Mouse (Mus musculus): ENCODE results near the gene Hcrtr1. TPM values are rescaled to one million over a fixed set of nuclear protein-coding genes. Genes with fewer than 3 reads are reported as not detected.

The Hcrtr1 gene
- polyA plus RNA-seq, 1 experiment from 2014 or later: 0.34 TPM

GRCm38 (mm10) chr4:130124110-130124509 lies 15.0 kb downstream of the Hcrtr1 start:
- DNase-seq (ENCODE audit: low spot score): no peak

- DNase-seq (ENCODE audit: low spot score): no peak
Measured at GRCm38 (mm10) chr4:130123020-130123419, 16.1 kb downstream of the Hcrtr1 start.

- no peak for DNase-seq (ENCODE audit: low spot score)
Measured at GRCm38 (mm10) chr4:130121560-130121959, 17.6 kb downstream of the Hcrtr1 start.

GRCm38 (mm10) chr4:130120752-130121151 lies 18.4 kb downstream of the Hcrtr1 start:
- DNase-seq (ENCODE audit: low spot score): no peak

- no peak for DNase-seq (ENCODE audit: low spot score)
Measured at GRCm38 (mm10) chr4:130112732-130113131, 26.4 kb downstream of the Hcrtr1 start.

GRCm38 (mm10) chr4:130112299-130112698 lies 26.9 kb downstream of the Hcrtr1 start:
- no peak for DNase-seq (ENCODE audit: low spot score)

- no peak for DNase-seq (ENCODE audit: low spot score)
Measured at GRCm38 (mm10) chr4:130110091-130110490, 29.1 kb downstream of the Hcrtr1 start.

GRCm38 (mm10) chr4:130109666-130110065 lies 29.5 kb downstream of the Hcrtr1 start:
- no peak for DNase-seq (ENCODE audit: low spot score)

GRCm38 (mm10) chr4:130108929-130109328 lies 30.2 kb downstream of the Hcrtr1 start:
- no peak for DNase-seq (ENCODE audit: low spot score)

- peak; percentile 99 for DNase-seq (ENCODE audit: low spot score)
Measured at GRCm38 (mm10) chr4:130107444-130108131, 31.6 kb downstream of the Hcrtr1 start.

GRCm38 (mm10) chr4:130107065-130107443 lies 32.1 kb downstream of the Hcrtr1 start:
- no peak for DNase-seq (ENCODE audit: low spot score)

GRCm38 (mm10) chr4:130104584-130104983 lies 34.6 kb downstream of the Hcrtr1 start:
- DNase-seq (ENCODE audit: low spot score): no peak

GRCm38 (mm10) chr4:130103632-130104031 lies 35.5 kb downstream of the Hcrtr1 start:
- DNase-seq (ENCODE audit: low spot score): no peak

GRCm38 (mm10) chr4:130102111-130102651 lies 37.0 kb downstream of the Hcrtr1 start, which contains the start of gene Pef1:
TSS of gene Pef1 (plus strand) at chr4:130102558.
- no peak for DNase-seq (ENCODE audit: low spot score)

- DNase-seq (ENCODE audit: low spot score): no peak
Measured at GRCm38 (mm10) chr4:130101183-130101582, 38.0 kb downstream of the Hcrtr1 start.

- DNase-seq (ENCODE audit: low spot score): no peak
Measured at GRCm38 (mm10) chr4:130095137-130095536, 44.0 kb downstream of the Hcrtr1 start.

- DNase-seq (ENCODE audit: low spot score): peak; percentile 78
Measured at GRCm38 (mm10) chr4:130087293-130087692, 51.9 kb downstream of the Hcrtr1 start.

GRCm38 (mm10) chr4:130085246-130085820 lies 53.8 kb downstream of the Hcrtr1 start:
- no peak for DNase-seq (ENCODE audit: low spot score)

- DNase-seq (ENCODE audit: low spot score): no peak
Measured at GRCm38 (mm10) chr4:130084331-130084945, 54.7 kb downstream of the Hcrtr1 start.

GRCm38 (mm10) chr4:130082211-130082610 lies 56.9 kb downstream of the Hcrtr1 start:
- no peak for DNase-seq (ENCODE audit: low spot score)

GRCm38 (mm10) chr4:130081345-130082190 lies 57.6 kb downstream of the Hcrtr1 start:
- no peak for DNase-seq (ENCODE audit: low spot score)

All from thymus, postnatal 0 days (tissue).